Mouse (Mus musculus): ENCODE data around the gene Hoxb5. TPM values are rescaled to one million over a fixed set of nuclear protein-coding genes. Genes with fewer than 3 reads are reported as not detected.

Hoxb5 gene
- polyA plus RNA-seq (2012; rRNA removed), result 5.8 and 7.4 TPM in 2 replicates

GRCm38 (mm10) chr11:96303151-96304099, at the start of gene Hoxb5:
Hoxb5 (plus strand) TSS chr11:96303336.
- DNase-seq (ENCODE audit: low spot score), result no peak

- DNase-seq (ENCODE audit: low spot score), result no peak
Observed at GRCm38 (mm10) chr11:96254221-96254620, 48.9 kb upstream of the Hoxb5 start.

GRCm38 (mm10) chr11:96255111-96255995, 47.8 kb upstream of the Hoxb5 start:
- DNase-seq (ENCODE audit: low spot score), result no peak

GRCm38 (mm10) chr11:96255996-96256445, 47.1 kb upstream of the Hoxb5 start:
- no peak for DNase-seq (ENCODE audit: low spot score)

- DNase-seq (ENCODE audit: low spot score), result no peak
Observed at GRCm38 (mm10) chr11:96257141-96257540, 46.0 kb upstream of the Hoxb5 start.

GRCm38 (mm10) chr11:96259038-96259437, 44.1 kb upstream of the Hoxb5 start:
- DNase-seq (ENCODE audit: low spot score), result no peak

GRCm38 (mm10) chr11:96259511-96259910, 43.6 kb upstream of the Hoxb5 start:
- no peak for DNase-seq (ENCODE audit: low spot score)

- DNase-seq (ENCODE audit: low spot score), result no peak
Observed at GRCm38 (mm10) chr11:96260310-96260970, 42.7 kb upstream of the Hoxb5 start.

- DNase-seq (ENCODE audit: low spot score), result peak; percentile 60
Observed at GRCm38 (mm10) chr11:96261323-96261890, 41.7 kb upstream of the Hoxb5 start.

- DNase-seq (ENCODE audit: low spot score), result no peak
Observed at GRCm38 (mm10) chr11:96262262-96262830, 40.8 kb upstream of the Hoxb5 start.

- DNase-seq (ENCODE audit: low spot score), result no peak
Observed at GRCm38 (mm10) chr11:96263636-96264389, 39.3 kb upstream of the Hoxb5 start.

- DNase-seq (ENCODE audit: low spot score), result no peak
Observed at GRCm38 (mm10) chr11:96264390-96265020, 38.6 kb upstream of the Hoxb5 start.

- no peak for DNase-seq (ENCODE audit: low spot score)
Observed at GRCm38 (mm10) chr11:96265954-96266353, 37.2 kb upstream of the Hoxb5 start.

- DNase-seq (ENCODE audit: low spot score), result no peak
Observed at GRCm38 (mm10) chr11:96267021-96267920, 35.9 kb upstream of the Hoxb5 start.

GRCm38 (mm10) chr11:96268031-96268745, 34.9 kb upstream of the Hoxb5 start:
- no peak for DNase-seq (ENCODE audit: low spot score)

- no peak for DNase-seq (ENCODE audit: low spot score)
Observed at GRCm38 (mm10) chr11:96269869-96270268, 33.3 kb upstream of the Hoxb5 start.

GRCm38 (mm10) chr11:96270996-96271540, 32.1 kb upstream of the Hoxb5 start, which contains the start of gene Hoxb9:
Hoxb9 (plus strand) TSS chr11:96271457.
- no peak for DNase-seq (ENCODE audit: low spot score)
